Mouse (Mus musculus): ENCODE measurements around the gene Rab44.

GRCm38 (mm10) chr17:29183162-29183561, 69.2 kb downstream of the Rab44 start:
- TF ChIP-seq EP300 (IDR thresholded peaks at IDR 0.05; ENCODE audit: insufficient read depth, low read depth, low read length) = no peak
- no peak for TF ChIP-seq POLR2A (IDR thresholded peaks at IDR 0.05; ENCODE audit: insufficient read depth, low read depth, low read length)
